Mouse (Mus musculus) thymus, postnatal 10 days (tissue): ENCODE data around the gene Slc1a4.

Experiments used
- DNase-seq, 2 experiments: peaks; one replicate each; pipeline ENCODE4 v3.0.0; 2021; ENCODE audit warnings: low spot score in 2 of 2

The Slc1a4 gene

DNA sequence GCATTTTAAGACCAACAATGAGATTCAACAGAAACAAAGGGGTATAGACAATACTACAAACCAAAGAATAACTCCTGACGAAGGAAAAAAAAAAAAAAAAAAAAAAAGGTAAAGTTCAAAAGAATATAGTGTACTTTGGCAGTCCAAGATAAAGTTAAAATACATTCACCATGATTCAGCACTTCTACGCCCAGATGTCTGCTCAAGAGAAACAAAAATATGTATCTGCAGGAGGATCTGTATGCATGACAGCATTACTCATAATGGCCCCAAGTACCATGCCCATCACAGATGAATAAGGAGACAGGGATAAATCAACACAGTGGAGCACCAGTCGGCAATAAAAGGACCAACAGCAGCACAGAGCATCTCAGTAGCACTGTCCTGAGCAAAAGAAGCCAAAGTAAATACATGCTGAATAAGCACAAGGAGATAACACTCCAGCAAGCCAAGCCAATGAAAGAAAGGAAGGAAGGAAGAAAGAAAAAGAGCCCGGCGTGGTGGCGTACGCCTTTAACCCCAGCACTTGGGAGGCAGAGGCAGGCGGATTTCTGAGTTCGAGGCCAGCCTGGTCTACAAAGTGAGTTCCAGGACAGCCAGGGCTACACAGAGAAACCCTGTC is 7.3 kb downstream of the Slc1a4 start:
- DNase-seq, result no peak

DNA sequence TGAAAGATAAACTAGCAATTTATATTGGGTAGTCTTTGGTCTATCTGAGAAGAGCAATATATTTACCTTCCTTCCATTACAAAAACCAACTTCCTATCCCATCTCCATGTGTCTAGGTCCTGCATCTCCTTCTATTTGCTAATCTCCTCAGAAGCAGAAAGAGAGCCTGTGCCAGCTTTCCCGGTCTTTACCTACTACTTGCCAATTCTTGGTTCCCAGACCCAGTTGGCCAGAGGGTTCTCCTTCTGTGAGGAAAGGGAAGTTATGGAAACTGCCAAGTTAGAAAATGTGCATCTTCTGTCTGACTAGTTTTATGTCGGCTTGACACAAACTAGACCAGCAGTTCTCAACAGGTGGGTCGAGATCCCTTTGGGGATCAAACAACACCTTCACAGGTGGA is 8.5 kb downstream of the Slc1a4 start:
- no peak for DNase-seq

DNA sequence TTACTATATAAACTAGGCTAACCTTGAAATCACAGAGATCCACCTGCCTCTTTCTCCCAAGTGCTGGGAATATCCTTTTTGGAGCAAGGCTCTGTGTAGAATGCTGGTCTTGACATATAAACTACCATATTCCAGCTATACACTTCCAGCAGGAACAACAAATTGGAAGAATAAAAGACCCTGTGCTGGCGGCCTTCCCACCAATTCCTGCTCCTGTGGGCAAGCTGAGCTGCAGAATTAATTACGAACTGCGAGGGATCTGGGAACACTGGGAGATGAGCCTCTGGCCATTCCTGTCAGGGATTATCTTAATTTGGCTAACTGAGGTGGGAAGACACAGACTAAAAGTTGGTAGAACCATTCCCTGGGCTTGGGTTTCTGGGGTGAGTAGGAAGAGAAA is 10.1 kb downstream of the Slc1a4 start:
- no peak for DNase-seq

DNA sequence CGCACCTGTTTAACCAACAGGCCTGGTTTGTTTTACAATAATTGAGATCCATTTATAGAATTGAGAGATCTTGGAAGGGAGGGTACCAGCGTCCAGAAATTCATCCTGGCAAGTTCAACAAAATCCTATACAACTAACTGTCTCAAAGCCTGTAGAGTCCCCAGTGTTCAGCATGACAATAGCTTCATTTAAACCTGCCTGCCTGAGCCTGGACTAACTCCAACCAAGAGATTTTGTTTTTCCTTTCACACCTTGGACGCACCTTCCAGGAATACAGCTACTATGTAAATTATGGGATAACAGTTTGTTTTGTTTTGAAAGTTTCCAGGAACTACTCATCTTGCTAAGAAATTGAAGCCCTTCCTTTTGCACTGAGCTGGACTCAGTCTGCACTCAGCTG is 11.9 kb downstream of the Slc1a4 start:
- DNase-seq, result no peak

DNA sequence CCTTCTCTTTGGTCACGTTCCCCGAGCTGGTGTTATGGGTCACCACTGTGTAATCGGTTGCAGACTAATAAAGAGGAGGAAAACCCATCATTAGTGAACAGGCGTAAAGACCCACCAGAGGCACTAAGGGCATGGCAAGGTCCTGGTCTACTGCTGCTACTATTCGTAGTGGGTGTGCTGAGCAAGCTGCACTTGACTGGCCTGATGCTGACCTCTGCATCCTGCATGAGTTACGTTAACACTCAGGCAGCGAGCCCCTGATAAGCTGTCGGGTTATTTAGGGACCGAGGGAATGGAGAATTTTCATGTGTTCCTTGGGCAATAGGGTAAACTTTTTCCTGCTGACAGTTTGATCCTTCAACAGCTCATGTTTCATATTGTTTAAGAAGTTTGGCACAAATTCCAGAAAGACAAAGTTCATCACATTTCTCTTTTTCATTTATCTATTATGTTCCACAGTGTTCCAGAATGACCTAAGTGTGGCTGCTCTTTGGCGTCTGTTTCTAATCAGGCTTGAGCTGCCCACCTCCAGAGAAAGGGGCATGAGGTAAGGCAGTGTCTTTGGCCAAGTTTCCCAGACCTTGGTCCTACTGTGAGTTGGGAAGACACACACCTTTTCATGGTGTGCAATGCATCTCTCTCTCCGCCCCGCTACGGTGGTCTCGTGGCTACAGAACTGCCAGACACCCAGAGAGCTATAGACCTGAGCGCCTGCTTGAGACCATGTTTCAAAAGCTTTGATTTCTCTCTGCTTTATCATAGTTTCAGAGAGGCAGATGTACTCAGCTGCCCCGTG is 13.7 kb downstream of the Slc1a4 start:
- no peak for DNase-seq

DNA sequence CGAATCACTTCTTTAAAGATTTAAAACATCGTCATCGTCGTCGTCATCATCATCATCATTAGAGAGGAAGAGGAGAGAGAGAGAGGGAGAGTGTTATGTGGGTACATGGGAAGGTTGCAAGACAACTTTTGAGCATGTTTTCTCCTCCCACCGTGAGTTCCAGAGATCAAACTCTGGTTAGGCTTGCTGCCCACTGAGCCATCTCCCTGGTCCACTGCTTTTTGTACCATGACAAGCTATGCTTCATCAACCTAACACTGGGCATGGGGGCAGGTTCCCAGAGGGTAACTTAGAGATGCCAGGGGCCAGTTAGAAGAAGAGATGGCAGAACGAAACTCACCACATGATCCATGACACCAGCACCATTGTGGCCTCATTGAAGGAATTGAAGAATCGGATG is 18.9 kb downstream of the Slc1a4 start:
- DNase-seq, result no peak

DNA sequence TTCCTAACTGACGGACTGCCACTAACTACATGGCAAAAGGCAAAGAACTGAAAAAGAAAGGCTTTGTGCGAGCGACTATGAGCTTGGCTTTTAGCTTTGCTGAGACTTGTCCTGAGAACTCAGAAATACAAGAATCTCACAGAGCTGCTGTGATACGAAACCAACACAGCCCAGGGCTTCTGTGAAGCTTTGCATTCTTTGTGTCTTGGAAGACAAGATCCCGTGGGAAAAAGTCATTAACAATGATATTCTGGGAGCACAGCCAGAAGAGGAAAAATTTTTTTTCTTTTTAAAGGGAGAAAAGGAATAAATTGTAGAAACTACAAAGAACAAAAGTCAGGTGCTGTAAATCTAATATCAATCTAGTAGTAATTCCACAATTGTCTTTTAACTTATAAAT is 23.5 kb downstream of the Slc1a4 start:
- no peak for DNase-seq

DNA sequence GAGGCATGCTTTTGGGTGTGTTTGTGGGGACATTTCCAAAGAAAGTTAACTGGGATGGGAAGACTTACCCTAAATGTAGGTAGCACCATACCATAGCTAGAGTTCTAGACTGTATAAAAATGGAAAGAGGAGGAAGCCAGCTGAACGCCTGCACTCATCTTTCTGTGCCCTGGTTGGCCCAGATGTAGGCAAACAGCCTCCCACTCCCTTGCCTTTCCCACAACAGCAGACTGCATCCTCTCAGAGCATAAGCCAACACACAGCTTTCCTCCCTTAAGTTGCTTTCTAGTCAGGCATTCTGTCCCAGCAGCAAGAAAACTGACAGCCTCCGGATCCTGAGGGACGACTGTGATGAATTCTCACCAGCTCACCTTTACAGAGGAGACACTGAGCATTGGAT is 25.1 kb downstream of the Slc1a4 start:
- DNase-seq, result no peak

DNA sequence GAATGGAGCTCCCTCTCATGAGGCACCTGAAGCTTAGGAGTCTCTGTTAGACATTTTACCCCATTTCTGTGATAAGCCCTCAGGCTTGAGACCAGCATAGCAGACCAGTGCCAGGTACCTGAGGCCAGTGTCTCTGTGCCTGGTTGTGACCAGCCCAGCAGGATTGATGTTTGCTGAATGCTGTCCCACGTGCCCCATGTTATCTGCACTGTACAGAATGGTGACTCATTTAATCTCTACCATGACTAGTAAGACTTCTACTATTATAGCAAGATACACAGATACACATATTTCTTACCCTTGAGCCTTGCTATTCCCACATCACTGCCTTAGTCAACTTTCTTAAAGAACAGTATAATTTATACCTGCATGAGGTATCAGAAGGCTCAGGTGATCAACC is 26.9 kb downstream of the Slc1a4 start:
- no peak for DNase-seq

DNA sequence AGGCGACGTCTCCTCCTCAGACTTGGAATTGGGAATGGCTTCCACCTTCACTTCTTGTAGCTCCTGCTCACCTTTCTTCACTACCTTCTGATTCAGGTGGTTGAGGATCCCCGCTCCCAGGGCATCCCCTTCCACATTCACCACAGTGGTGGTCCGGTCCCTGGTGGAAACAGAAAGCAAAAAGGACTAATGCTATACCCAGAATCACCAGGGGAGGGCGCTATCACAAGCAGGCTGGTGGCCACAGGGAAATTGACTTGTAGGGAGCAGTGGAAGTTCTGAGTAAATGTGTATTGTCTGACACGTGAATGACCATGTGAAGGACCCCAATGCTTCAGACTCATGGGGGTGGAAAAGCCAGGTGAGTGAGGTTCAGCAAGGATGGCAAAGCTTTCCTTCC is 28.2 kb downstream of the Slc1a4 start:
- peak; percentile 15 to 47 for DNase-seq

DNA sequence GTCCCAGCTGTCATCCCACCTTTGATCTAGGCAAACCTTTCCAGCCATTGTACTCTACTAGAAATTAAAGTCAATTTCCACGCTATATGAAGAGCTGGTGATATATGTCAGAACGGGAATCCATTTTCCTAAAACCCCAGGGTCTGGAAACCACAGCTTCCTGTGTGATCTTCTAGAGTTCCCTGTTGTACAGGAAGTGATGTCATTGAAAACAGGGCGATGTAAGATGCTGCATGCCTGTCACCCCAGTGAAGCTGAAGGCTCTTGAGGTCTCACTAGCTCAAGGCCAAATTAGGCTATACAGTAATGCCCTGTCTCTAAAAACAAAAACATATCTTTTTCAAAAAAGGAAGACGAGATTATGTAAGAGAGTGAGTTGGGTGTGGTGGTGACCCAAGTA is 31.2 kb downstream of the Slc1a4 start:
- no peak for DNase-seq

DNA sequence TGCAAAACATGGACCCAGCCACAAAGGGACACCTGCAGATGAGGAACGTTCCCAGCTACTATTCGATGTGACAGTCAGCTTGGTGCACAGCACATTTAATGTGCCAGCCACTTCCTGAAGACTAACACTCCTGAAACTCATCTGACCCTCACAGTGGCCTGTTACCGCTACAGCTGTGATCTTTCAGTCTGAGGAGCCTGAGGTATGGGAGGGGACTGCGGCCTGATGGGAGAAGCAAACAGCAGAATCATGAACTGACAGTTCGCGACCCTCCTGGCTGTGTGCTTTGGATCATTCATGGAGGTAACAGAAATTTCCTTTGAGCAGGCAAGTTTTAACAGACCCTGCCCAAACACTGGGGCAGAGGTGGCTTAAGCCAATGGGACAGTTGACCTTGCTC is 31.7 kb downstream of the Slc1a4 start:
- DNase-seq, result no peak

DNA sequence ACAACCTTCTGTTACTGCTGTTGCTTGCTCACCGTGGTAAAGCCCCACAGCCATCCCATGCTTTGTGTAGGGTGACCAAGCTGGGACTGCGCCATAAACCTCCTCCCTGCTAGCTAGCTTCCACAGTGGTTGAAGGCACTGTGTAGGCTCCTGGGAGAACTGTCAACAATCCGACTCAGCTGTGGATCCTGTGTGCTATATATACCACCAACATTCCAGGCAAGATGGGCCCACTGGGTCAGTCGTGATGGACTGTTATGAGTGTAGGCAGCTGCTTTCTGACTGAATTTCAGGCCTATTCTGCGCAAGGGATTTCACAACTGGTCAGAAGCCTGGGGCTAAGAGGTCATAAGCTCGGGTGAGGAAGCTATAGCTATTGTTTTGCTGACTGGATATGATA is 32.6 kb downstream of the Slc1a4 start:
- DNase-seq, result no peak

DNA sequence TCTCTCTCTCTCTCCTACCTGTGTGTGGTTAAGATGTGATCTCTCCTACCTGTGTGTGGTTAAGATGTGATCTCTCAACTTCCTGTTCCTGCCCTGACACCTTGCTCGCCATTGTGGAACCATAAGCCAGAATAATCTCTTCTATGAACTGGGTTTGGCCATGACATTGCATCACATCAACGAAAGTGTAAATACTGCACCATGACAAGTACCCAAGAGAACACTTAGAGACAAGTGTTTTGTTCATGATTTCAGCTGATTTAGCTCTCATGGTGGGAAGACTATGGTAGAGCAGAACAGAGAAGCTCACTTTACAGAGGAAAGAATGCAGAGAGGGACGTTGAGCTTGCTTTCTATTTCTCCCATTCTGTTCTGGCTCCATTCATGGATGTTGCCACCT is 48.0 kb downstream of the Slc1a4 start:
- no peak for DNase-seq

DNA sequence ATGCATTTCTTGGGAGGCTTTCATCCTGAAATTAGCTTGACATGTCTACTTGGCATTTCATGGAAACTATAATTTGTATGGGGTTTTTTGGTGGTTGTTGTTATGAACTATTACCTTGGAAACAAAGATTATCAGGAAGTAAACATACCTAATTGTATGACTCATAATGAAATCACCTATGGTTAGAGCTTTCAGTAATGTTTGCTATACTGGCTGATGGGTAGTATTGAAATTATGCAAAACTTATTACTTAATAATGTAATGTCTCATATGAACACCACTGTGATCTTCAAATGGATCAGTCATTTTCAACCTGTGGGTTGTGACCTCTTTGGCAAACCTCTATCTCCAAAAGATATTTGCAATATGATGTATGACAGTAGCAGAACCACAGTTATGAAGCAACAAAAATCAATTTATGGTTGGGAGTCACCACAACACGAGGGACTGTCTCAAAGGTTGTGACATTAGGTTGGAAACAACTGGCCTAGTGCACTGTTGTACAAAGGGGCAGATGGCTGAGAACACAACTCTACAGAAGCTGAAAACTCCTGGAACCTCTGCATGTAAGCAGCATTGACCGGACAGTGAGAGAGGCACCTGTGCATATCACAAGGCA is 49.8 kb downstream of the Slc1a4 start:
- DNase-seq, result no peak

DNA sequence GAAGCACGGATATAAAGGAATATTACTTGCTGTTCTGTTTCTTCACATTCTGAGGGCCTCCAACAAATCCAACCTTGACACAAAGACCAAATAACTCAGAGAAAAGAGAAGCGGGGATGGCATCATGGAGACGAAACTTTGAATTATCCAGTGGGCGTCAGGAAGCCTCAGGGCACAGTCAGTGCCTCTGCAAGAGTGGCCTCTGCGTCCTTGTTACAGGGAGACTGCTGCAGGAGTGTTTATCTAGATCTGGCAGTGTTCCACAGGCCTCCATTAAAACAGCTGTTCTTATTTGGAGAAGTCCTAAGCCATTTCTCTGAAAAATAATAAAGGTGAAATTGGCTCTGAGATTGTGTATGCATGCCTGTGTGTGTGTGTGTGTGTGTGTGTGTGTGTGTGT is 51.5 kb downstream of the Slc1a4 start:
- DNase-seq, result no peak

DNA sequence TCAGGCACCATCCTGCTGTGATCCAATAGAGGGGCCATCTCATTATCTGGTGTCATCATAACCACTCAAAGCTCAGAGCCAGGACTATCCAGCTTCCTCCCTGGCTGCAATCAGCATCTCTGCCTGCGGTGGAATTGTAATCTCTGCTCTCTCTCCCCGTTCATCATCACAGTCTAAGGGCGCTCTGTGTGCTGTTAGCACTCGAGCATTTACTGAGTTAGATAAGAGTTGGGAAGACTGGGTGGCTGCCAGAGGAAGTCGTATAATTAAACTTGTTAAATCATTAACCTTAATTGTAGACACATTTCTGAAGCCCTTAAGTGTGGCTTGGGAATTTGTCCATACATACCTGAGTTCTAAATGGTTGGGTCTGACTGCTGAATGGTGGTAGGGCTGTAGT is 53.8 kb downstream of the Slc1a4 start:
- no peak for DNase-seq

DNA sequence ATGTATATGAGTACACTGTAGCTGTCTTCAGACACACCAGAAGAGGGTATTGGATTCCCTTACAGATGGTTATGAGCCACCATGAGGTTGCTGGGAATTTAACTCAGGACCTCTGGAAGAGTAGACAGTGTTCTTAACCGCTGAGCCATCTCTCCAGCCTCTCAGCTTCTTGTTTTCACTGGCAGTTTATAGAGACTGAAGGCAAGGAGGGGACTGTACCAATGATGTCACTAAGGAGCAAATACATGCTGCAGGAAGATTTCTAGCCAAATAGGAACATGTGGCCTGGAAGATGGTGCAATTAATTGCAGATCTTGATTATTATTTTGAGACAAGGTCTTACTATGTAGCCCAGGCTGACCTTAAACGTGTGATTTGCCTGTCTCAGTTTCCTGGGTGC is 55.4 kb downstream of the Slc1a4 start:
- DNase-seq, result no peak

DNA sequence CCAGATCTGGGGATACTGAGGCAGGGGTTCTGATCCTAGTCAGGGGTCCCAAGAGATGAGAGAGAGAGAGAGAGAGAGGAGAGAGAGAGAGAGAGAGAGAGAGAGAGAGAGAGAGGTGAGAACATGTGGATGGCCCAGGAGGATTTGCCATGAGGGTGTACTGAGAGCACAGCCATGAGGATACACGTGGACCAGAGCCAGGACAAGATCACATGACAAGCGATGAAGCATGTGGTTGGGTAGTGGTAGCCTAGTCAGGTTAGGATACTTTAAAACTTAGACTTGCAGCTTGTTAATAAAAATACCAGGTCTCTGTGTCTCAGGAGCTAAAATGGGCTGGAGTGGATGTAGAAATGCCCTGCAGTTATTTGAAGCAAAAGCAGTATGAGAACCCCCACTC is 56.5 kb downstream of the Slc1a4 start:
- no peak for DNase-seq

DNA sequence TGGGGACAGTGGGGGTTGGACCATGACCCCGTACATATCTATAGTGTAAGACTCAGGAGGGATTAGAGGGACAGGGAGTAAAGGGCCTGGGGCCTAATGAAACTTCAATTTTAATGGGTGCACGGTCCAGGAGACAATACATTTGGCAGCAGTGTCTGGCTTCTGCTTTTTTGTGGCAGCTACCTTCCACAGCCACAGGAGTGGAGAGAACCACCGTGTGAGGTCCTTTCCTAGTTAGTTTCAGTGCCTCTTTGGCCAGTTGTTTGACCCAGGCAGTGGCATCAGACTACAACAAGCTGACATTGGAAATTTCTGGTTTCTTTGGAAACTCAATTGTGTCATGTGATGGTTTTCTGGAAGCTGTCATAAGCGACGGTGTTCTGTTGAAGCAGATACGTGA is 62.6 kb downstream of the Slc1a4 start:
- no peak for DNase-seq

DNA sequence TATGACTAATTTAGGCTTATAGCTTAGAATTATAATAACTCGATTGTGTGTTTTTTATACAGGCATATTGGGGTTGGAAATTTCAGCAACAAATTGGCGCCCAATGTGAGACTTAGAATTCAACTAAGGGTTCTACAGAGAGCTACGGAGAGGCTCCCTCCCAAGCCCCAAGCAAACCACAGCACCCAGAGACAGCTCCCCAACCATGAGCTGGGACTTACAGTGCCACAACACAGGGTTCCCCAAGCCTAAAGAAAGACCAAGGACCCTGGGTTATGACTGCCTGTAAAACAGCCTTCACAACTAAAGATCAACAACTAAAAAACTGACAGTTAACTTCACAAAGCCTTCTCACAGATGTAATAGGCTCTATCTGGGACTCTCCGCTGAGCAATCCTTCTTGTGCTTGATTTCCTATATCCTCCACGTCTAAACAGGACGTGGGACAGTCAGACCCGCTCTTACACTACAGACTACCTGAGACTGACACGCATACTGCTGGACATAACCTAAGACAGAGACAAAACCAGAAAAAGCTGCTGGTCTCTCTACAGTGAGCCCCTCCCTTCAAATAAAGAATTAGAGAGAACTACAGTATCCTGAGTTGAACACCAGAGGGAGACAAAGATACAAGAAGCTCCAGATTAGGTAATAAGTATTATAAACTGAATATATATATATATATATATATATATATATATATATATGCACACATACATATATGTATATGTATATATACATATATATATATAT is 69.7 kb downstream of the Slc1a4 start:
- DNase-seq, result peak in 1 of 2 experiments; percentile 24

DNA sequence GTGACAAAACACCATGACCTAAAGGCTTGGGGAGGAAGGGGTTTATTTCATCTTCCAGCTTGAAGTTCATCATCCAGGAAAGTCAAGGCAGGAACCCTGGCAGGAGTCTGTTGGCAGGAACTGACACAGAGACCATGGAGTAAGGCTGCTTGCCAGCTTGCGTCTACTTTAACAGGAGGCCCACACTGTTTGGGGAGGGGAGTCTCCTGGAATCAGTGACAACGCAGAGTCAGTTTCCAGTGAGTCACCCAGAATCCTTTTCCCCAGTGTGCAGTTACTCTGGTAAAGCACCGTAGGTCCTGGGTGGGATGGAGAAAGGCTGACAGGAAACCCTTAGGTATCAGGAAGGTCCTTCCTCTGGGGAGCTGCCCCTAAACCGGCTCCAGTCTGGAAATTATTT is 77.7 kb downstream of the Slc1a4 start:
- no peak for DNase-seq

DNA sequence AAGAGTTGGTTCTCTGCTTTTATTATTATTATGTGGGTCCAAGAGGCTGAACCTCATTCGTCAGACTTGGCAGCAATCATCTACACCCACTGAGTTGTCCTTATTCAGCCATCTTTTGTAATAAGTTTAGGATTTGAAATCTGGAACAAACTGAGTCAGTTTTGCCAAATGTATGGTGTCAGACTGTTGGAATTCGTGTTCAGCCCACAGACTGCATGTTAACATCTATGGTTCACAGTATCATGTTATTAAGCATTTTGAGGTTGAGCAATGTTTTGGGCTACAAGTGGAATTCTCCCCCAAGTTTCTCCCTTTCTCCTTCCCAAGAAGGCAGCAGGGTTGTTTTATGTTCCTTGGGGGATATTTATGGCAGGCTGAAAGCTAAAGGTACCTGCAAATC is 79.4 kb downstream of the Slc1a4 start:
- DNase-seq, result no peak
